Mouse (Mus musculus) granulocyte monocyte progenitor cell, adult 5-6 weeks (primary cell): ENCODE measurements around the gene Gla. TPM values are rescaled to one million over a fixed set of nuclear protein-coding genes. Genes with fewer than 3 reads are reported as not detected.
"Not testable (repeated sequence)": the region's sequence is repeated elsewhere in the genome, so short reads cannot be mapped to it uniquely, and the experiment has no call there.

Experiments
- ATAC-seq: replicated peaks from 2 replicates; pipeline ENCODE4 v1.8.0; 2016; ENCODE audit warnings: mild to moderate bottlenecking, moderate TSS enrichment, inconsistent platforms; ENCODE audit not compliant: poor library complexity, severe bottlenecking
- total RNA-seq, 2 experiments: library from RNA; stranded (forward) in 1 of 2; stranded (reverse) in 1 of 2; fragments of 200-712, 200-1000 nt in 1 of 2; fragments of >200 nt in 1 of 2; fragmentation: Nextera tagmentation in 1 of 2; gene quantifications; 2 replicates each; pipeline ENCODE4 v1.2.3; 2014 to 2017

Gla gene
- total RNA-seq, 2 experiments from 2014 or later = 14.5 to 19.7 TPM

DNA sequence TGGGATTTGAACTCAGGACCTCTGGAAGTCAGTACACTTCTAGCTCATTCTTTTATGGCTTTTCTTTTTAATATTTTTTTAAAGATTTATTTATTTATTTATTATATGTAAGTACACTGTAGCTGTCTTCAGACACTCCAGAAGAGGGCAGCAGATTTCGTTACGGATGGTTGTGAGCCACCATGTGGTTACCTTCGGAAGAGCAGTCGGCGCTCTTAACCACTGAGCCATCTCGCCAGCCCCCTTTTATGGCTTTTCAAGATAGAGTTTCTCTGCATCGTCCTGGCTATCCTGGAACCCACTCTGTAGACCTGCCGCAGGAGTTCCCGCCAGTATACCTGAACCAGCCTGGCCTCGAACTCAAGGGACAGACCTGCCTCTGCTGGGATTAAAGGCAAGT is 61.1 kb downstream of the Gla start:
- not testable (repeated sequence) for ATAC-seq

Other genes starting within 250 kb of the Gla start
- gene Drp2, start 196.6 kb downstream of the Gla start, total RNA-seq (2014; fragmentation: Nextera tagmentation) = 1.4 TPM in 1 of 2 replicates, not detected in the other
- gene Drp2, start 196.6 kb downstream of the Gla start, total RNA-seq (2017) = 0.17 and 0.77 TPM in 2 replicates
- gene Taf7l, start 124.6 kb downstream of the Gla start, total RNA-seq (2014; fragmentation: Nextera tagmentation) = not detected in 2 replicates
- gene Taf7l, start 124.6 kb downstream of the Gla start, total RNA-seq (2017) = not detected in 2 replicates
- gene Timm8a1, start 59.3 kb downstream of the Gla start, total RNA-seq (2014; fragmentation: Nextera tagmentation) = 87.1 and 92.8 TPM in 2 replicates
- gene Timm8a1, start 59.3 kb downstream of the Gla start, total RNA-seq (2017) = 166 and 192 TPM in 2 replicates
- 47.3 and 62.5 TPM in 2 replicates for gene Btk, start 17.6 kb downstream of the Gla start, total RNA-seq (2014; fragmentation: Nextera tagmentation)
- gene Btk, start 17.6 kb downstream of the Gla start, total RNA-seq (2017) = 62.3 and 64.4 TPM in 2 replicates
- 2,214 and 2,262 TPM in 2 replicates for gene Rpl36a, start 15.5 kb downstream of the Gla start, total RNA-seq (2014; fragmentation: Nextera tagmentation)
- gene Rpl36a, start 15.5 kb downstream of the Gla start, total RNA-seq (2017) = 3,336 and 5,531 TPM in 2 replicates
- gene Hnrnph2, start 54 bp upstream of the Gla start, total RNA-seq (2014; fragmentation: Nextera tagmentation) = 69.4 and 83.7 TPM in 2 replicates
- 155 and 165 TPM in 2 replicates for gene Hnrnph2, start 54 bp upstream of the Gla start, total RNA-seq (2017)
- 3.8 and 6.1 TPM in 2 replicates for gene Armcx4, start 85.4 kb upstream of the Gla start, total RNA-seq (2014; fragmentation: Nextera tagmentation)
- 5.3 and 5.7 TPM in 2 replicates for gene Armcx4, start 85.4 kb upstream of the Gla start, total RNA-seq (2017)
- 5.3 and 10.4 TPM in 2 replicates for gene Armcx1, start 116.8 kb upstream of the Gla start, total RNA-seq (2014; fragmentation: Nextera tagmentation)
- 4.8 and 11.5 TPM in 2 replicates for gene Armcx1, start 116.8 kb upstream of the Gla start, total RNA-seq (2017)
- gene Armcx6, start 150.3 kb upstream of the Gla start, total RNA-seq (2014; fragmentation: Nextera tagmentation) = 1.4 and 5.2 TPM in 2 replicates
- 2.8 and 4.5 TPM in 2 replicates for gene Armcx6, start 150.3 kb upstream of the Gla start, total RNA-seq (2017)
- 27.7 and 30.1 TPM in 2 replicates for gene Armcx3, start 155.5 kb upstream of the Gla start, total RNA-seq (2014; fragmentation: Nextera tagmentation)
- 29.2 and 32.9 TPM in 2 replicates for gene Armcx3, start 155.5 kb upstream of the Gla start, total RNA-seq (2017)
- 22.7 and 24.6 TPM in 2 replicates for gene Armcx2, start 208.1 kb upstream of the Gla start, total RNA-seq (2014; fragmentation: Nextera tagmentation)
- 7.9 and 10.9 TPM in 2 replicates for gene Armcx2, start 208.1 kb upstream of the Gla start, total RNA-seq (2017)